Comparison of ENCODE assay signal across 25 mouse cellular contexts in genomic region chr7:105416529-105416928, GRCm38 (mm10). TPM values are rescaled to one million over a fixed set of nuclear protein-coding genes. Genes with fewer than 3 reads are reported as not detected.
"Had no signal": no experiment of that assay in that cellular context is flagged by ENCODE, and none has a peak within 500 bp of the region (broad histone marks: within the 10 kb centered on the region; RNA-seq: fewer than 3 reads in every experiment).

No protein-coding gene starts in this region.

- ATAC-seq: liver, postnatal 0 days; midbrain, embryonic 16.5 days had no signal

- DNase-seq: liver, postnatal 0 days; lung, embryonic 14.5 days; lung, postnatal 10 days; lung, postnatal 4 days; midbrain, embryonic 14.5 days; retina, postnatal 1 day; right cerebral cortex, postnatal 25 days; right cerebral cortex, postnatal 4 days; spleen, adult 18-20 months; thymus, adult 18-20 months; thymus, postnatal 14 days; thymus, postnatal 36 days had no signal

- H3K4me1 ChIP-seq: liver, embryonic 15.5 days; midbrain, embryonic 12.5 days; neural tube, embryonic 13.5 days; neural tube, embryonic 15.5 days had no signal

- H3K4me3 ChIP-seq: liver, embryonic 15.5 days; midbrain, embryonic 10.5 days; midbrain, embryonic 12.5 days; myocyte; neural tube, embryonic 13.5 days; neural tube, embryonic 15.5 days had no signal

RNA-seq across cellular contexts. Expression of gene Cckbr, which starts 9.0 kb away (rescaled TPM):
- polyA plus RNA-seq: liver, embryonic 15.5 days; liver, postnatal 0 days; myocyte; neural tube, embryonic 11.5 days had no signal

RNA-seq across cellular contexts. Expression of gene Cnga4, which starts 12.2 kb away (rescaled TPM):
- polyA plus RNA-seq: liver, embryonic 15.5 days; liver, postnatal 0 days; lung, embryonic 16.5 days; midbrain, embryonic 10.5 days; neural tube, embryonic 11.5 days; stomach, embryonic 14.5 days; stomach, embryonic 16.5 days had no signal

RNA-seq across cellular contexts. Expression of gene Gm5901, which starts 41.7 kb away (rescaled TPM):
- polyA plus RNA-seq: liver, embryonic 15.5 days; liver, postnatal 0 days; lung, embryonic 14.5 days; lung, embryonic 16.5 days; midbrain, embryonic 10.5 days; midbrain, embryonic 12.5 days; midbrain, embryonic 14.5 days; midbrain, embryonic 16.5 days; myocyte; neural tube, embryonic 11.5 days; neural tube, embryonic 13.5 days; neural tube, embryonic 15.5 days; small intestine, adult 2 months; stomach, embryonic 14.5 days; stomach, embryonic 16.5 days; thymus, postnatal 0 days had no signal

RNA-seq across cellular contexts. Expression of gene Olfr692, which starts 48.5 kb away (rescaled TPM):
- polyA plus RNA-seq: liver, embryonic 15.5 days; liver, postnatal 0 days; lung, embryonic 14.5 days; lung, embryonic 16.5 days; midbrain, embryonic 10.5 days; midbrain, embryonic 12.5 days; midbrain, embryonic 14.5 days; midbrain, embryonic 16.5 days; myocyte; neural tube, embryonic 11.5 days; neural tube, embryonic 13.5 days; neural tube, embryonic 15.5 days; small intestine, adult 2 months; stomach, embryonic 14.5 days; stomach, embryonic 16.5 days; thymus, postnatal 0 days had no signal
